Mouse (Mus musculus) Muller cell, postnatal 12 days (primary cell): ENCODE results near the gene Paqr9.
A peak's percentile ranks its signal among the peaks of the same experiment; 100 is the strongest.

ENCODE experiments used
- DNase-seq: peaks from one replicate; pipeline ENCODE4 v3.0.0-alpha.2; 2015; ENCODE audit errors: inconsistent ontology term

Paqr9 gene

DNA sequence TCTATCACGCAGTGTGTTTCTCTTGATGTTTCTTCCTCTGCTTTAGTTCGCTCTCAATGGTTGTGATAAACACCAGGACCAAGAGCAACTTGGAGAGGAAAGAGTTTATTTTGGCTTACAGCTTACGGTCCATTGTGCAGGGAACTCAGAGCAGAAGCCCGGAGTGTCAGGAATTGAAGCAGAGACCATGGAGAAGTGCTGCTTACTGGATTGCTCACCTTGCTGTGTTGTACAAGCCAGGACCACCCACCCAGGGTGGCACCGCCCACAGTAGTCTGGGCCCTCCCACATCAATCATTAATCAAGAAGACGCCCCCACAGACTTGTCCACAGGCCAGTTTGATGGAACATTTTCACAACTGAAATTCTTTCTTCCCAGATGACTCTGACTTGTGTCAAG, 18.0 kb downstream of the Paqr9 start:
- no peak for DNase-seq

DNA sequence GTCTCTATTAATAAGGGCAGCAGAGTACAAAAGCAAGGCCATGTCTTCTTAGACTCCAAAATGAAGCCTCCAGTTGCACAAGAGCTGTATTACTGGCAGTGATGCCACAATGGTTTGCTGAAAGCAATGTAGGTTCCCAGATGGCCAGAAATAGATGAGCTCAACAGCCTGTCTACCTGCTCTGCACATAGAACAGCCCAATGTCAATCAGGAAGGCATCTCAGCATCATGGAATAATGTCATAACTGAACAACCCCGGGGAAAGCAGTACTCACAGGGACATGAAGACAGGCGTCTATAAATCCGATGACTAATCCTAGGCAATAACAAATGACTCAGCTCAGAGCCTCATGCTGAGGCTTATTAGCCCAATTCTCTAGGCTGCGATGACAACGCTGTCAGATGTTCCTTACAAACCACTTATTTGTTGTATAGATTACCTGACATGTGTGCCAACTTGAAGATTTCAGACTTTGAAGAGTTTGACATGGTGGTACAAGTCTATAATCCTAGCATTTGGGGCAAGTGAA, 19.0 kb downstream of the Paqr9 start:
- peak; percentile 68 for DNase-seq

DNA sequence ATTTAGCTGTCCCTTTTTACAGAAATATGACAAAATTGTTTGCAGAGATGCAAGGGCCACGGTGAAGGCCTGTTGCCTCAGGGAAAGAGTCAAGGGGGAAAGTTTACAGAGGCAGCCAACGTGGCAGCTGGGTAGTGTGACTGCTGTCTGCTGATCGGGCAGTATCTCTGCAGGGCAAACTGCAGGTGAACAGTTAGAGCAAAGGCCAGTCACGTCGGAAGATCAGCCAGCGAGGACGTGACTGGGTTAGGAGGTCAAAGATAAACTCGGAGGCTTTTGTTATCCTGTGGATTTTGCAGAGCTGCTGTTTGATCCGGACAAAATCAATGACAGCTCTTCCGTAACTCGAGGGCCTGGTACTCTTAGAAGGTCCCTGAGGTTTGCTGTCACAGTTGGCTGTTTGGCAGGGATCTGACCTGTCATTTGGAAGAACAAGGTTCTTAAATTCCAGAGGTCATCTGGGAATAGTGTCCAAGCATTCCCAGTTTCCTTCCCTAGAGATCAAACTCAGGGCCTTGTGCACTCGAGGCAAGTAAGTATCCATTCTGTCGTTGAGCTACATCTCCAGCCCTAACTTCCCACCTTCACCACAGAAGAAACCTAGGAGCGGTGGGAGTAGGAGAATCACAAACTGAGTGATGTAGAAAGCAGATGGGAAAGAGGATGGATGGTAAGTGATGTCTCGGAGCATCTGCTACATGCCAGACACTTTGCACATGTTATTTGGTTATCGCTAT, 21.7 kb downstream of the Paqr9 start:
- DNase-seq = no peak

DNA sequence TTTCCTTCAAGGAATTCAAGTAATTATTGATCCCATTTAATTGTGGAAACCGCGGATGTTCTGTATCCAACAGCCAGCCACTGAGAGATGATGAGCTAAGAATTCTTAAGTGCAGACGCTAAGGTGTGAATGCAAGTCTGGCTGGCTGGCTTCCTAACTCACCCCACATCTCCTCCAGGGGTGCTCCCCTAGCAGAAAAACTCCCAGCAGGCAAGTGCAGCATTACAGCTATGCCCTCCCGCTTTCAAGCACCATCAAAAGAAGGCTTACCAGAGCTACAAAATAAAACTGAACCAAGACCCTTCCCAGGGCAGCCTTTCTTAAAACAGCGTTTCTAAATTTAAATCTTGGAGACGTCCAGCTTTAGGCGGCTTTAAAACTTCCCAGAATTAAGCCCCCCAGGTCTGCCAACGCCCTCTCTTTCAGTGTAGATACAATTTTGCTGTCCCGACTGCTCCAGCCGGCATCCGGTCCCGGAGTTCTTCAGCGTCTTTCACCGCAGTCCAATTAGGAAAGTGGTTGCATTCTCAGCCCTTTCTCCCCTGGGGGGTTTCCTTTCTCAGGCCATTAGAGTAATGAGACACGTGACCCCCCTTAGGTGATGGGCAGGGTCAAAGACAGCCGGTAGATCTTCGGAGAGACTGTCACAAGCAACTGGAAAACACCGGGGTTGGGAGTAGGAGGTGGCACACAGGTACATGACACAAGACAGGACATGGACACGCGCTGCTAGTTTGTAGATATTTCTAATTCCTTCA, 22.5 kb downstream of the Paqr9 start:
- peak; percentile 56 for DNase-seq

DNA sequence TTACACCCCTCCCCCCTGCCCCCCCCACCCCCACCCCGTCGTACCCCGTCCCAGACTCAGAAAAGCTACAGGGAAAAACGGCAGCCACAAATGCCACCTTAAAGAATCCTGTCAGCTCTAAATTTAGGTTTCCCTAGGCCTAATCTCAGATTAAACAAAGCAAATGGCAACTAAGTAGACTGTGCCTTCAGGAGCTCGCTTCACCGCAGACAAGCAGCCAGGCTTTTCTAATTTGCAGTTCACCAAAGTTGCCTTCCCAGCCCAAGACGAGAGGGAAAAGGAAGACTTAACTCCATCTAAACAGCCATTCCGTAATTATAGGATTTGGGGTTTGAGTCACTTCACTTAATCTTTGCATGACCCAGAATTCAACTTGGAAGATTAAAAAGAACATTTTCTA, 23.1 kb downstream of the Paqr9 start:
- DNase-seq = no peak

DNA sequence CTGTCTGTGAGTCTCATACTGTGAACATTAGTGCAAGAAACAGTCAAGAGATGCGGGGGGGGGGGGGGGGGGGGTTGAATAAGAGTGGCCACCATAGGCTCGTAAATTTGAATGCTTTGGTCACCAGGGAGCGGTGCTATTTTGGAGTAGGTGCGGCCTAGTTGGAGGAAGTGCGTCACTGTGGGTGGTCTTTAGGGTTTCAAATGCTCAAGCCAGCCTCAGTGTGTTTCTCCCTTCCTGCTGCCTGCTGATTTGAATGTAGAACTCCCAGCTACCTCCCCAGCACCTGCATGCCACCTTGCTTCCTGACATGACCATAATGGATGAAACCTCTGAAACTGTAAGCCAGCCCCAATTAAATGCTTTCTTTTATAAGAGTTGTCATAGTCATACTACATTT, 26.6 kb downstream of the Paqr9 start:
- DNase-seq = no peak

DNA sequence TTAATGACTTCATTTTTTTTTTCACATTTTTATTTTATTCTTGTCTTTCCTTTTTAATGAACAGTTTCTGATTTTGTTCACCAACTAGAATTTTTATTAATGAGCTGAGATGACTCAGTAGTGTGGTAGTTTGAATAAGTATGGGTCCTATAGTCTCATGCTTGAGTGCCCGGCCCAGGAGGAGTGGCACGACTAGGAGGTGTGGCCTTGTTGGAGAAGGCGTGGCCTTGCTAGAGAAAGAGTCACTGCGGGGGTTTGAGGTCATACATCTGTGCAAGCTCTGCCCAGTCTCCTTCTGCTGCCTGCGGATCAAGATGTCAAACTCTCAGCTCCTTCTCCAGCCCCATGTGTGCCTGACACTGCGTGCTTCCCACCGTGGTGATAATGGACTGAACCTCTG, 28.6 kb downstream of the Paqr9 start:
- no peak for DNase-seq

DNA sequence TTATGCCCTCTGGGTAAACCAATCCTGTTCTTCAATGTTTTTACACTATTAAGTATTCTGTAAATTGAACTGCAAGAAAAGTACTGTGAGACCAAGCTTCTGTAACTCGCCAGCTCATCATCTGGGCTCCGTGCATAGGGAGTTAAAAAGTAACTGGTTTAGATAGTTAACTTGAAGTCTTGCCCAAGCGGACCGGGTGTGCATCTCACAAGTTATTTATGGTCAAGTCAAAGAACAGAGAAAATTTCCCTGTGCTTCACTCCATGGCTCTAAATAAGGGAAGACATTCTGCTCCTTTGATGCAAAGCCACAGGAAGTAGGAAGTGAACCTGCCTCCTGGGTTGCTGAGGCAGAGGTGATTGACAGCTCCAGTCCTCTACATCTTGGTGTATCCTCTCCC, 34.8 kb downstream of the Paqr9 start:
- DNase-seq = no peak

DNA sequence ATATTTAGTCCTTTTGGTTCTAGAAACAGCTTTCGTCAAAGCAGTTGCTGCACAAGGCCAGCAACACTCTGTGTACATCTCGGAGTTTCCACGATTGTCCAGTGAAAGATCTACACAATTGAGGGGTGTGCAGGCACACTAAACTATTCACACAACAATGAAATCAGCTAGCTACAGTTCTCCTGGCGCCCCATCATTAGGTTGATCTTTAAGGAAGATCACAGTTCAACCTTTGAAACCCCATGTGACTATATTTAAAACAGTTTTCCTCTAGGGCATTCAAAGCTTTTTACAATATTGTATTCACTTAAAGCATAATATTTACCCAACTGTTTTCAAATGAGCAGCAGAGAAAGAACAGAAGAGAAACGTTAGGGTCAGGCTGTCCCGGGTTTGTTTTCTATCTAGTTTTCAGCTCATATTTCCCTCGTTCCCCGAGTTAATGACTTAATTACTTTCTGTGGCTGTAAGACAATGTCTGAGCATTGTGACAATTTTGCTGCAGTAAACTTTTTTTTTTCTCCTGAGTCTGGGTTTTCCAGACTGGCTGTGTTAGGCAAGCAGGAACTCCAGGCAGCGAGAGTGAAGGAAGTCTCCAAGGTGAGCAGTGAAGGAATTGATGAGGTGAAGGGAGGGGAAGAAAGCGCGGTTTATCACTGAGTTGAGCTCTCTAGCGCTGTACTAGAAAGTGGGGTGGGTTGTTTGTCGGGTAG, 38.2 kb downstream of the Paqr9 start:
- no peak for DNase-seq

DNA sequence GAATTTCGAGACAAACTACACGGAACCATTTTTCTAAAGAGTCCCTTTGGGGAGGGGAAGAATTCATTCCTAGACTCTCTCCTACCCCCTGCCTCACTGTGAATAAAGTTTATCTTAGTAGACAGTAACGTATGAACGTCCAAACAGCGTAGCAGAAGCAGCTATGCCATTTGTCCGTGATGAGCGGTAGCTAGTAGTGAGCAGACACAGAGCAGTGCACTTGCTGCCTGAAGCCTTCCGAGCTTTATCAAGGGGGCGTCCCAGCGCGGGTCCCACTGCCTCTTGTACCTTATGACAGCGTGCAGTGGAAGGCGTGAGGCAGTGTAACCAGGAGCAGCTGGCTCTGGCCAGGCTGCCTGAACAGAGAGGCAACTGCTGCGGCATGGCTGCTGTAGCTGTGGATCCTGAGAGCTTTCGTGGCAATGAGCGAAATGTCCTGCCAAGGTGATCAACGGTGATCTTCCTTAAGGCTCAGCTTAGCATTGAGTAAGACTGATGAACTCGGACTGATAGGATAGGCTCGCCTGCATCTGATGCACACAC, 38.8 kb downstream of the Paqr9 start:
- DNase-seq = no peak

DNA sequence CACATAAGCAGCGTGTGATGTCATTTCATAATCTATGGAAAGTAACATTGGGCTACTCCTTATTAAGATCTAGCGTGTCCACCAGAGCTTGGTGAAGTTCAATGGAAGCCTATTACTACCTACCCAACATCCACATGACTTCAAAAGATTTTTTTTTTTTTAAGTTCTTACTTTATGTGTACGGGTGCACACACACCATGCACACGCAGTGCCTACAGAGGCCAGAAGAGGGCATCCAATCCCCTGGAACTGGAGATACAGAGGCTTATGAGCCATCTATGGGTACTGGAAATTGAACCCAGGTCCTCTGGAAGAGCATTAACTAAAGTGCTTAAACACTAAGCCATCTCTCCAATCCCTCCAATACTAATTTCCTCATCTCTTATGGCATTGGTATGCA, 39.9 kb downstream of the Paqr9 start:
- no peak for DNase-seq

DNA sequence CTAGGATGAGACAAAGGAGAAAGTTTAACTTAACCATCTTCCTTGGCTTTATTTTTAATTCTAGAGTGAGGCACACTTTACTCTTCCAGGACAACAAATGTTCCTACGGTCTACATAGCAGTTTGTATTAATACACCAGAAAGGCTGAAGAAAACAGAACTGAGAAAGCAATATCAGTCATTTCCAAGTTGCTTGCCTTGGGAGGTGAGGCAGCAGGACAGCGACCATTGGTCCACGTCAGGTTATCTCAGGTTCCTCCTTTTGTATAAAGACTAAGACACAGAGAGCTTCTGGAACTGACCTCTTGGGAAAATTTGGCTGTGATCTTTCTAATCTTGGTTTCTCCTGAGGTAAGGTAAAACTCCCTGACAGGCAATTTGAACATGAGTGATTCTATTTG, 43.4 kb downstream of the Paqr9 start:
- DNase-seq = no peak

DNA sequence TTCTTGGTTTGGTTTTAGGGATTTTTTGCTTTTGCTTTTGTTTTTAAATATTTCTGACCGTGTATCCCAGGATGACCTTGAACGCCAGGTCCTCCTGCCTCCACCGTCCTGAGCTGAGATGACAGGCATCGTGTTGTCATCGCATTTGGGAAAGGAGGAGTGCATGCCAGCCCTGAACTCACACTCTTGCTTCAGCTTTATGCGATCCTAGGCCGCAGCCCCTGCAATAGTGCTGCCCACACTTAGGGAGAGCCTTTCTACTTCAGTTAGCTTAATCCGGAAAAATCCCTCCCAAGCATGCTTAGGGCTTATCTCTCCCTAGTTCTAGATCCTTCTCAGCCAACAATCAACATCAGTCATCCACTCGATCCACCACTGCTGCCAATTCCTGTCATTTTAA, 43.9 kb downstream of the Paqr9 start:
- no peak for DNase-seq

DNA sequence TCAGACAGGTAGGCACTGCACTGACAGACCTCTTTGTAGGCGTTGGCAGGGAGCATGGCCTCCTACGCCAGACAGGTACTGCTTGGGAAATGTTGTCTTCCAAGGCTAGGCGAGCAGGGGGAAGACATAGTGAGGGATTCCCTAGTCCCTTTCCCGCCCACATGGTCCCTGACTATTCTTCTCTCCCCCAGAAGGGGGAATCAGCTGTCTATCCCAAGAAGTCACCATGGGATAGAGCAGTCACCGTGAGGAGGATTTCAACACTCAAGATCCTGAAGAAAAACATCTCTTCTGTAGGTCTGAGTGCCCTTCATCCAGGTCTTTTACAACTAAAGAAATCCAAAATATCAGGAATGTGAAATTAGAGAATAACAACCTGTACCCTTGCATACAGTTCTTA, 47.7 kb downstream of the Paqr9 start:
- no peak for DNase-seq

DNA sequence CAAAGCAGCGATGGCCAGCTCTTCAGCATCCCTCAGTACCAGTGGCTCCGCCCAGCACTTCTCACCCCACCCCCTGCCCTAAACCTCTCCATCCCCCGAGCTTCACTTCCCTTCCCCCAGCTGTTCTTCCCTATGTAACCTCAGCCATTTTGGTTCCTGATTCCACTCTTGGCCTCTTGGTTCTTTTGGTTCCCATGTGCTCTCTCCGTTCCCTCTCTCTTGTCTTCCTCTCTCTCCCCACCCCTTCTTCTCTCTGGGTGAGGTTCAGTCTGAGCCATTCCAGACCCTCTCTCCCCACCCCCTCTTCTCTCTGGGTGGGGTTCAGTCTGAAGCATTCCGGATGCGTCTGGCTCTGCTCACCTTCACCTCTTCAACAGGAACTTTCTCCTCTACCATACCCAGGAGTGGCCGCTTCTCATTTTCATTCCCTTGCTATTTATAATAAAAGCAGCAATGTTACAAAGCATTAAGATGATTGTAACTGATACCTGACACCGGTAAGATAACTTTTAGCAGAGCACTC, 52.9 kb downstream of the Paqr9 start:
- no peak for DNase-seq

DNA sequence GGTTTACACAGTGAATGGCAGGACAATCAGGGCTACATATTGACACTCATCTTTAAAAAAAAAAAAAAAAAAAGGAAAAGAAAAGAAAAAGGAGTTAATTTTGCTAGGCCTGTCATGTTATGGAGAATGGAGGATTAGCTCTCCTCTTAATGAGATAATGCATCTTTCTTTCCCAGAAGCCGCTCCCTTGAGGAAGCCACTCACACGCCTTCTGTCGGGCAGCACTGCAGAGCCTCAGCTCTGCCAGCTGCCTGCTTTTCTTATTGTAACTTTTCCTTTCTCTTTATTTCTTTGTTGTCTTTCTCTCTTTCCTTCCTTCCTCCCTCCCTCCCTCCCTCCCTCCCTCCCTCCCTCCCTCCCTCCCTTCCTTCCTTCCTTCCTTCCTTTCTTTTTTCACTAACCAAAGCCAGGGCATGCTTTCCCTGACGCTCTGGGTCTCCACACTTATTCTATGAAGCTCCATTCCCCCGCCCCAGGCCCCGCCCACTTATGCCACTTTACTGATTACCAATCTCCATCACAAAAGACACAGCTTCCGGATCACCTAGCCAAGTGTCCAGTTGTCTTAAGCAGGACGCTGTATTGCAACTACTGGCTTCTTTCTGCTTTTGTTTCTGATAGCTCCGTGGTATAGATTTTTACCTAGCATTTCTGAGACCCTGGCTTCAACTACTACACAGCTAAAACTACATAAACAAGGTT, 54.1 kb downstream of the Paqr9 start:
- peak; percentile 56 for DNase-seq

DNA sequence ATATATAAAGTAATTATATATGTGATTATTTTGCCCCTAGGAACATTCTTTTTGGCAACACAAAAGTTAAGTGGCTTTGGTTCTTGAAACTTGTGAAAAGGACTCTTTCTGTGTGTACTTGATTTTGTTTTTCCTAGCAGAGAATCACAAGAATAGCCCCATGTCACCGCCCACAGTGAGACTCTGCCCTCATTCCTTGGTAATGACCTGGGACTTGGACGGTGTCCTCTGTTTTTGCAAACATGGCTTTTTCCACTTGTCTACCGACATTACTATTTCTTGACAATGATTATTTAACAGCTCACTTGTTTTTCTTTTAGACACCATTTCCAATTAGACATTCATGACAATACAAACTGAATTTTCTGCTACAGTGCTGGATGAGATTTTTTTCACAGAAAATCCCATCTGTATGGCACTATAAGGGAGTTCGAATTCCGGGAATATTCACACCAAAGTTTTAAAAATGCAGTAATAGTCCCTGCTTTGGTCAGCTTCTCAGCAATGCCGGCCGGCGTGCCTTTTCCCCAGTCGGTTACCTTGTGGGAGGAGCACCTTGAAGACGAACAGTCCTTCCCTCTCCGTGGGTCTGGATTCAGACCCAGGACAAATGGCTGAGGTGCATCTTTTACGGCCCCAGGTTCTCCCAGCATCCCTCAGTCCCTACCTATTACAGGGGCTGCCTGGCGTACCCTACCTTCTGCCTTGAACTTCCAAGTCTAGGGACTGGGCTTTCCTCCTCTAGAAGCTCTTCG, 55.6 kb downstream of the Paqr9 start:
- peak; percentile 71 for DNase-seq

DNA sequence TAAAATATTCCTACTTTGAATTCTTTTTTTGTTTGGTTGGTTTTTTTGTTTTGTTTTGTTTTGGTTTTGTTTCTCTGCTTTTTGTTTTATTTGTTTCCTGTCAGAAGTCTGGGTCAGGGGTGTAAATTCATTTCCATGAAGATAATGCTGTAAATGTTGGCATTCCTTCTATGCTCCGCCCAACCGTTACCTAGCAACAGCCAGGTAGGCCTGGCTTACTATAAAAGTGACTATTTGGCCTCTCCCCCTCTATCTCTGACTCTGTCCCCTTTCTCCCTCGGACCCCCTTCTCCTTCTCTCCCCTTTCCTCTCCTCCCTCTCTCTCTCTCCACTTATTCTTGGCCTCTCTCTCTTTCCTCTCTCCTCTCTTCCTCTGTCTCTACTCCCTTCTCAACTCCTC, 56.5 kb downstream of the Paqr9 start:
- no peak for DNase-seq
